Comparison of ENCODE assay signal across 8 mouse cellular contexts in genomic region chr5:149552742-149553141, GRCm38 (mm10). TPM values are rescaled to one million over a fixed set of nuclear protein-coding genes. Genes with fewer than 3 reads are reported as not detected.
A peak's percentile ranks its signal among the peaks of the same experiment; 100 is the strongest.
DNase-seq lines count a peak whose midpoint lies in the region; ATAC-seq and TF ChIP-seq lines count a peak whose summit lies in the region.

No protein-coding gene starts in this region.

- no peaks in the 10 kb centered on the region for H3K36me3 ChIP-seq in hindbrain, postnatal 0 days (ENCODE audit: insufficient read depth, low read length)
- H3K36me3 ChIP-seq in hindbrain, embryonic 13.5 days, result no peaks in the 10 kb centered on the region

- no peak overlapping the region for H3K9ac ChIP-seq in hindbrain, postnatal 0 days (replicated peaks; ENCODE audit: low read length)
- no peak overlapping the region for H3K9ac ChIP-seq in hindbrain, embryonic 13.5 days

- no peaks in the 10 kb centered on the region for H3K4me1 ChIP-seq in hindbrain, postnatal 0 days (ENCODE audit: insufficient read depth, low read length)
- no peaks in the 10 kb centered on the region for H3K4me1 ChIP-seq in hindbrain, embryonic 13.5 days (replicated peaks)
- H3K4me1 ChIP-seq in bone marrow macrophage, adult 2 months (ENCODE audit: control insufficient read depth, insufficient read depth, low read length), result no peaks in the 10 kb centered on the region

- H3K4me3 ChIP-seq in hindbrain, postnatal 0 days (ENCODE audit: low read length), result no peak overlapping the region
- H3K4me3 ChIP-seq in hindbrain, embryonic 13.5 days, result no peak overlapping the region
- H3K4me3 ChIP-seq in bone marrow macrophage, adult 2 months (ENCODE audit: insufficient read depth, low read length), result no peak overlapping the region

- no peaks in the 10 kb centered on the region for H3K27me3 ChIP-seq in hindbrain, postnatal 0 days (ENCODE audit: insufficient read depth, low read length)
- no peaks in the 10 kb centered on the region for H3K27me3 ChIP-seq in hindbrain, embryonic 13.5 days

- DNase-seq in hindbrain, postnatal 0 days (ENCODE audit: low spot score), result peak; percentile 41
- DNase-seq in CD4-positive helper T cell, adult 2 months (ENCODE audit: low read depth, low spot score), result peak; percentile 24
- DNase-seq in neural tube, embryonic 10.5 days (ENCODE audit: extremely low spot score, low spot score), result no peak
- DNase-seq in urinary bladder, postnatal 14 days (ENCODE audit: low spot score), result no peak

- no peak overlapping the region for H3K4me2 ChIP-seq in hindbrain, postnatal 0 days (ENCODE audit: low read depth, low read length)
- H3K4me2 ChIP-seq in hindbrain, embryonic 13.5 days, result no peak overlapping the region

- no peak for ATAC-seq in hindbrain, postnatal 0 days
- ATAC-seq in hindbrain, embryonic 13.5 days (ENCODE audit: low FRiP score), result no peak
- 0 out of 2 replicates have a peak, but pooled peaks have one; percentile 22 for ATAC-seq in megakaryocyte-erythroid progenitor cell, adult 5-6 weeks (replicated peaks; ENCODE audit: low FRiP score, low TSS enrichment, poor library complexity, severe bottlenecking)
- no peak for ATAC-seq in inflammation-experienced regulatory T-cells, adult 6 months

- peak; percentile 56 for TF ChIP-seq CTCF in hindbrain, postnatal 0 days (IDR thresholded peaks at IDR 0.05; ENCODE audit: low read depth)
- TF ChIP-seq CTCF in bone marrow macrophage, adult 2 months (IDR thresholded peaks at IDR 0.05; ENCODE audit: low read depth, low read length), result peak; percentile 24; the same call in 1 of the 2 replicates

- no peaks in the 10 kb centered on the region for H3K9me3 ChIP-seq in hindbrain, postnatal 0 days (ENCODE audit: low read length)
- H3K9me3 ChIP-seq in hindbrain, embryonic 13.5 days, result peaks cover 3% of the 10 kb centered on the region; the same call in 1 of the 2 replicates

- no peak overlapping the region for H3K27ac ChIP-seq in hindbrain, postnatal 0 days
- H3K27ac ChIP-seq in hindbrain, embryonic 13.5 days, result no peak overlapping the region
- no peak overlapping the region for H3K27ac ChIP-seq in bone marrow macrophage, adult 2 months (ENCODE audit: insufficient read depth, low read depth, low read length)

- WGBS in hindbrain, postnatal 0 days, result 44% methylated on average over 9 of the region's 9 CpGs
- WGBS in hindbrain, embryonic 13.5 days, result 46% methylated on average over 9 of the region's 9 CpGs

- no peak for TF ChIP-seq POLR2A in bone marrow macrophage, adult 2 months (IDR thresholded peaks at IDR 0.05; ENCODE audit: borderline replicate concordance, low read depth, low read length)

RNA-seq across cellular contexts. Expression of gene Wdr95, which starts 24.3 kb away (rescaled TPM):
- total RNA-seq in hindbrain, postnatal 0 days (2014; rRNA removed), result not detected in 2 replicates
- polyA plus RNA-seq in hindbrain, postnatal 0 days (2015; fragmentation: Nextera tagmentation; extraction: Ambion mirVana), result 0.19 and 0.24 TPM in 2 replicates
- polyA plus RNA-seq in hindbrain, embryonic 13.5 days (2015; fragmentation: Nextera tagmentation; extraction: Ambion mirVana), result 0.10 and 0.84 TPM in 2 replicates
- polyA plus RNA-seq in bone marrow macrophage, adult 2 months (2012; ENCODE audit: insufficient read depth, insufficient read length, missing spikeins), result not detected in 2 replicates
- 0.15 TPM in 1 of 2 replicates, not detected in the other for total RNA-seq in megakaryocyte-erythroid progenitor cell, adult 5-6 weeks (2014; fragmentation: Nextera tagmentation)
- total RNA-seq in megakaryocyte-erythroid progenitor cell, adult 5-6 weeks (2017), result not detected in 2 replicates
- 1 to 10 TPM in 1 of 3 experiments, not detected in 2; 3.0 TPM for polyA plus RNA-seq in inflammation-experienced regulatory T-cells, adult 6 months (2017; shearing (Covaris generic))

Comparison
In these comparisons a context has a peak if more than half of its experiments do, and no peak if none do; other contexts are left out.
1. DNase-seq: peak in hindbrain, postnatal 0 days (single experiment) and CD4-positive helper T cell, adult 2 months (single experiment); none in neural tube, embryonic 10.5 days (single experiment) and urinary bladder, postnatal 14 days (single experiment).